Mouse (Mus musculus) thymus, postnatal 14 days (tissue): ENCODE results near the gene Hs2st1.

Source experiments
- DNase-seq: peaks from one replicate; pipeline ENCODE4 v3.0.0; 2021

Gene Hs2st1

DNA sequence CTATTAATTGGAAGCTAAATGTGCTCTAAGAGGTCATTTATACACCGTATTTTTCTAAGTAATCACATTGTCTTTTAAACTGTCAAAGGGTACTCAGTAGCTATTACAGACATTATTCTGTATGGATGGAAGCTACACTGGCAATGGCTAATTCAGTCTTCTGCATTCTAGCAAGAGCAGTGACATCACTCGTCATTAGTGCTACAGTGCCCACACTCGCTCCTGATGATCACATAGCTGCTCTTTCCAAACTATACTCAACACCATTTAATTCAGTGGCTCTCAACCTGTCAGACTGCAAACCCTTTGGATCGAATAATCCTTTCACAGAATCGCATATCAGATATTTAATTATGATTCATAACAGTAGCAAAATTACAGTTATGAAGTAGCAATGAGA lies 19.3 kb downstream of the Hs2st1 start:
- DNase-seq = no peak

GRCm38 (mm10) chr3:144550036-144550435 lies 19.9 kb downstream of the Hs2st1 start:
- DNase-seq = no peak

DNA sequence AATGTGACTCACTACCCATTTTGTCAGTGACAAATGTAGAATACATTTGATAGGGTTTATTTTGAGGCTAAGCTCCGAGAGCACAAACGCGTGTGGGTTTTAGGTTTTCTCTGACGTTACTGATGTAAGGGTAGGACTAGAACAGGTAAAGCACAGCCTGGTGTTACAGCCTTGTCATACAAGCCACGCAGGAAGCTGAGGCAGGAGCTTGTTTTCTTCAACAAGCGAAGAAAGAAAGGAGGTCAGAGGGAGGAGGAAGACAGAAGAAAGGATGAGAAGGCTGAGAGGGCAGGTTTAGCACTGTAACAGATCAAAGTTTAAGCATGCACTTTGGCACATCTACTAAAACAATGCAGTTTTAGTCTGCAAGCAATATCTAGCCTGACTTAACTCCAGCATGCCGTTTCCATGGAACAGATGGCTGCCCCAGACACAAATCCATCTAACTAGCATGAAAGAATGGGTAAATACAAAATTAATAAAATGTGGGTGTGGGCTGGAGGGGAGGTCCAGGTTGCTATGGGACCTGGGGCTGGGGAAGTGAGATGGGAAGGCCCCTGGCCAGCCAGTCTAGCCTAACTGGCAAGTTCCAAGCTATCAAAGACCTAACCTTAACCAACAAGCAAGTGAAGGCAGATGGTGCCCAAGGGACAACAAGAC lies 21.7 kb downstream of the Hs2st1 start:
- DNase-seq = peak; percentile 71

DNA sequence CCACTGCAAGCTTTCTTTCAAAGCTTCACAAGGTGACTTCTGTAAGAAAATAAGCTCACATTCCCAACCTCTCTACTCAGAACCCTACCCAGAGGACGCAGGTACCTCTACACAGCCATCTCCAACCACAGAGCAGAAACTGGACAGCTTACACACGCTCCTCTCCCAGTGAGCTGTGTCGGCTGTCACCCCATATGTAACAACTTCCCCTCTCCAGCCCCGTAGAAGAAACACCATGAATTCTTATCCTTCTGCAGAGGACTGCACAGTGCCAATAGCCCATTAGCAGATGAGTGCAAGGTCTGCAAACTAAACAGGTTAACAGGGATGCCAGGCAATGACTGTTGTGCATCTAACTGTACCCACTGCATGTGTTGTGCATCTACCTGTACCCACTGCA lies 23.5 kb downstream of the Hs2st1 start:
- no peak for DNase-seq

DNA sequence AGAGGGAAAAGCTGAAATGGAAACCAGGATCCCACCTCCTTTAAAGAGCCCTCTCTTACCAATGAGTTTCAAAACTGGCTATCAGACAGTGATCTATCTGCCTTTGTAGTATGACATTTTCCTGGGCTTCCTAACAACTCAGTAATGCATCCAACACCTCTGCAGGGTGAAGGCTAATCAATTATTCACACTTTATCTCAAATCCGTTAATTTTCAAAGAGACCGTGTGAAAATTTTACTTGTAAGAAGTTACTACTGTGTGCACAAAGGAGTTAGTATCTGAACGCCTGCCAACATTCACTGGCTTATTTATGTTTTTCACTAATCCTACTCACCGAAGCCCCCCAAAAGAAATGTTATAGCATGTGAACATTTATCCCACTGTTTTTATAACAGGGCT lies 24.1 kb downstream of the Hs2st1 start:
- no peak for DNase-seq

- DNase-seq = no peak
Measured at GRCm38 (mm10) chr3:144545152-144545551, 24.8 kb downstream of the Hs2st1 start.

GRCm38 (mm10) chr3:144541906-144542438 lies 28.0 kb downstream of the Hs2st1 start:
- DNase-seq = no peak

DNA sequence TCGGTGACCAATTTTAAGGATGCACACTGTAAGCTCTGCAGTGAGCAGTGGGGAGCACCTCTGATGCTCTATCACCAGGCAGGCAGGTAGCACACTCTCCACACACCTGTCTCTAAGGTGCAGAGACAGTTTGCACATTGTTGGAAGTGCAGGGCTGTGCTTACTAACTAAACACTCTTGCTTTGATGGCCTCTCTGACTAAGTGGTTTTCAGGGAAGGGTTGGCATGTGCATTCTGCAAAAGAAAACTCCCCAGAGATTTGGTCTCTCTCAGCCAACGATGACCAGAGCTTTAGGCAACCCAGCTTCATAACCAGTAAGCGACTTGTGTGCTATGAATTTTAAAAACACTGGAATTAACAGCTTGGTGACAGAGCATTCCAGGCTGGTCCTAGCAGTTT lies 29.2 kb downstream of the Hs2st1 start:
- DNase-seq = no peak

DNA sequence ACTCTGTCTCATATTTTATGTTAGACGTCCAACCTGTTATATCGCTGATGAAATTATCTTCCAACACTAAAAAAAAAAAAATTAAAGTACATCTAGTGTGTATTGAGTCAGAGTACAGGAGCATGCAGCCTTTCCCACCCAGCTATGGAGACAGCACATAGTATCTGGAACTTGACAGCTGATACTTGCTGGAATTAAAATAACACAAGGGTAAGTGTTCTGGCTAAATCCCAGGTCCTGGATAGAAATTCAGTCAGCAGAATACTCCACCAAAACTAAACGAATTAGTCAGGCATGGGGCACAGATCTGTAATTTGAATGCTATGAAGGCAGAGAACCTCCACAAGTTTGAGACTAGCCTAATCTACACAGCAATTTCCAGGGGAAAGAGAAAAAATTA lies 30.9 kb downstream of the Hs2st1 start:
- DNase-seq = no peak

- DNase-seq = peak; percentile 52
Measured at GRCm38 (mm10) chr3:144537078-144537855, 32.7 kb downstream of the Hs2st1 start.

DNA sequence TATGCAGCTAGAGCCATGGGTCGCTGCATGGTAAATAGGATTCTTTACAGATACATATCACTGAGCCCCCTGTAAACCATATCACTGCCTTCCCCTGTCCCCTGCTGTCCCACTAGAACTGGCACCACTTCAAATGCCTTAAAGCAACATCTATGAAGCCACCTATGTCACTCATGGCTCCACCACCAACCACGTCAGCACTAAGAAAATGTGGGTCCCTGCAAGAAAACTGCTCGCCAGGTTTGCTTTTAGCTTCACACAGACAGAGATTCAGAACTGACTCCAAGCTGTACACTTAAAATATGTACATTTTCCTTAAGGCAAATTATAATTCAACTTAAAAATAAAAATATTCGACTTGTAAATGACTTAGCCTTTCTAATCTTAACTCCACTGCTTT lies 34.9 kb downstream of the Hs2st1 start:
- no peak for DNase-seq

GRCm38 (mm10) chr3:144531023-144531422 lies 39.0 kb downstream of the Hs2st1 start:
- DNase-seq = no peak

DNA sequence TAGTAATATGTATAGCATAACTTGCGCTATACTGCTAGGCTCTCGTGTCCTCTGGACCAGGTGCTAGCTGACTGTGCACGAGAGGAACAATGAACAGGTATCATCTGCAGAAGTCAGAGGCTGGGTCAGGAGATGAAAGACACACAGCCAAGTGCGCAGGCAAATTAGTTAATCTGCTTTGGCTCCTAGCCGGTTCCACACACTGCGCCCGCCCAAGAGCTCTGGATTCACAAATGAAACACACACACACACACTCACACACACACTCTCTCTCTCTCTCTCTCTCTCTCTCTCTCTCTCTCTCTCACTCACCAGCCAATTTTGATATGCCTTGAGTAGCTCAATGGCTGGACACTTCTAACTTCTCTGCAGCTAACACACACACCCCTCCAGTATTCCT lies 42.1 kb downstream of the Hs2st1 start:
- no peak for DNase-seq

GRCm38 (mm10) chr3:144519581-144520272 lies 50.3 kb downstream of the Hs2st1 start:
- no peak for DNase-seq

DNA sequence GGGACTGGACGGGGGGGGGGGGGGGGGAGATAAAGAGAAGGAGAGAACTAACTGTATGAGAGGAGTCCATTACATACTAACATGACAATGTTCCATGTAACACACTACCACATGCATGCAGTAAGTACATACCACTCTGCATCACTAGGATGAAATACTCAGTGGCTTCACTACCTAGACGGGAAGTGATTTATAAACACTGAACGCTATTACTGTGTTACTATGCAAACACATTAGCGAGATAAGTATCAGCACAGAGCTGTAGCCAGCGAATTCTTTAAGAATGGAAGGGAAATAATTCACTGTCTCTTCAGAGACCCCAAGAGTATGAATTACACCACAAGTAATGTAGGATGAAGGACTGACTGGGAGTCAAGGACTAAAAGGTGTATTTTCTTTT lies 51.1 kb downstream of the Hs2st1 start:
- no peak for DNase-seq

GRCm38 (mm10) chr3:144515286-144515685 lies 54.7 kb downstream of the Hs2st1 start:
- no peak for DNase-seq

DNA sequence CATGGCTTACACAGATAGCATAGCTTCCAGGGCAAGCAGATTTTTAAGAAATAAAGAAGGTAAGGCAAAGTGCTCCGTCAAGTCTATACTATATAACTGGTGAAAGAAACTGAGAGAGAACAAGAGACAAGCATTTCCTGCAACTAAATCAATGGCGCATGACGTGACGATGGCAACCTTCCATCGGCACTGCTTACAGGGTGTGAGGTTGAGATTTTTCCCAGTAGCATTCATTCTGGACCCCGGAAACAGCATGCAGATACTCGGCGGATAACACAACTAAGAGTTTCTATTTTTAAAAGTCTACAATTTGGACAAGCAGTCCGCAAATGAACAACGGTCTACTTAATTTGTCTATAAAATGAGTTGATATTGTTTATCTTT lies 55.9 kb downstream of the Hs2st1 start:
- DNase-seq = no peak

DNA sequence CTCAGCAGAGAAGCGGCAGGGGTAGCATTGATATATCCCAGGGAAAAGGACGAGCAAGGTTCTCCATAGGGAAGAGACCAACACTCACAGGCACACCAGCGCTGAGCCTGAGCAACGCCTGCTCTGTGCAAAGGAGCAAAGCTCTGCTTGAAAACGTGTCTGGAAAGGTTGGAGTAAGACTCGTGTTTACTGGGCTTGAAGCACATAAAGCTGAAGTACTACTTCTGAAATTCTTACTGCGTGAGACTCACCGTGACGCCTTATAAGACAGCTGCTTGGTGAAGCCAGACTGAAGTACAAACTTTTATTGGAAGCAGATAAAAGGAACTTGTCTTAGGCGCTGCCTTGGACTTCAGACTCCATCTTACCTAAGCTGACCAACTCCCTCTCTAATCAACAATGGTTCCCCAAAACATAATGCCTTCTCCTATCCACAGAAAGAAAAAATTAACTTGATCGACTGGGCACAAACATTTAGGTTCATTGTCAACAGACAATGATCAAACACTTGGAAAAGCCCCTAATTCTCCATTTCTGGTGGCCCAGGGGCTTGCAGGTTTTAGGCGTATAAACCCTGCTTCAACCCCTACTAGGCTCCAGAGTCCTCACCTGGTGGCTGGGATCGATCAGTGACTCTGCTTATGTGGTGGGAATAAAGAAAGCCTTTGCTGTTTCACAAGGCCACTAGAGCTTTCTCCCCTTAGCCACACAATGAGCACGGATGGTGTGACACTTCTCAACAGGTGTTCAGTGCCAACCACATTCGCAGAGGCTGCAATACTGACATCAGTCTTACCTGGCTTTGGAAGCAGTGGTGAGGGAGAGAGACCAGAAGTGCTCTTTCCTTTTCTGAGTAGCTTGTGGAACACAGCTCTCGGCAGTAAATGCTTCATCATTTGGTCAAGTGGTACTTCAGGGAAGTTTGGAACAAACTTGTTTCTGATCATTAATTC lies 56.5 kb downstream of the Hs2st1 start:
- no peak for DNase-seq

- DNase-seq = no peak
Measured at GRCm38 (mm10) chr3:144510724-144511123, 59.3 kb downstream of the Hs2st1 start.

DNA sequence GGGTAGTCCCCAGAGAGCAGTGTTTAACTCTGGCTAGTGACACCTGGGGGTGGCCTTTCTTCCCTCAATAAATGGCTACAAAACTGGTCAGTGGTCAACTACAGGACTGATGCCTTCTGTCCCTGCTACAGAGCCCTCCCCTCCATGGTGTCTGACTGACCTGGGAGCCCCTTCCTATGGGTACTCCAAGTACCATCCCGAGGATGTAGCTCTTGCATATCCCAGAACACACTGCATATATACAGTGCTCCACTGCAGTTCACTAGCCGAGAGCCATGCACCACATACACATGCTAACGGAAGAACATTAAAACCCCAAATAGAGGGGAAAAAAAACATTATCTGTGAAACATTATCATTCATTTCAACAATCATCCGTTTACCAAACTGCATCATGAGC lies 61.6 kb downstream of the Hs2st1 start:
- DNase-seq = no peak

- DNase-seq = no peak
Measured at GRCm38 (mm10) chr3:144507885-144508284, 62.1 kb downstream of the Hs2st1 start.

DNA sequence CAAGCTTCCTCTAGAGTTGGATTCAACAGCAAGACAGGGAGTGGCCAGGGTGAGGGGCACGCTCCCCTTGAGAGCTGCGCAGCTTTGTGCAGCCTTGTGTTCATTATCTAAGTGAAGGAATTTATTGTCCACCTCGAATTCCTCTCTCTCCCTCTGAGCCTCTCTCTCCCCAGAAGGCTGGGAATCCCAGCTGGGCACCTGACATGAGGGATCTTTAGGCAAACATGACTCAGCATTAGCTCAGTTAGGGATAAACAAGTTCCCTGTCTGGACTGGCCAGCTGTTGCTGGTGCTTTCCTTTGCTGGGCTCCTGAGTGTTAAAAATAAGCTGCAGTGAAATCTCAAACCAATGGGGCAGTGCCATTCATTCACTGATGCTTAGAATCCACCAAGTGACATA lies 63.8 kb downstream of the Hs2st1 start:
- no peak for DNase-seq

- no peak for DNase-seq
Measured at GRCm38 (mm10) chr3:144501930-144502329, 68.1 kb downstream of the Hs2st1 start.
